Mouse (Mus musculus) gastrocnemius, adult 18-20 months (tissue): ENCODE results near the gene Bves. TPM values are rescaled to one million over a fixed set of nuclear protein-coding genes. Genes with fewer than 3 reads are reported as not detected.
"Not testable (repeated sequence)": the region's sequence is repeated elsewhere in the genome, so short reads cannot be mapped to it uniquely, and the experiment has no call there.

Experiments
- DNase-seq: peaks from one replicate; pipeline ENCODE4 v3.0.0; 2021; ENCODE audit warnings: low spot score
- long read RNA-seq, 2 experiments: library from polyadenylated mRNA; stranded (forward); transcript quantifications; one replicate each; pipeline ENCODE4 v2.0.0; 2021
- total RNA-seq, 2 experiments: library from RNA; stranded (reverse); gene quantifications; 2 replicates each; pipeline ENCODE4 v1.2.3; 2021

Gene Bves
- total RNA-seq, result 10 to 100 TPM; 34.5 to 37.2 TPM
- long read RNA-seq, experiment 1, full-length matches to known transcripts, result 53 of 102 reads
- long read RNA-seq, experiment 1, partial matches to known transcripts, result 28 of 102 reads
- long read RNA-seq, experiment 1, other reads (novel, unspliced or antisense), result 21 of 102 reads
- long read RNA-seq, experiment 2, full-length matches to known transcripts, result 52 of 87 reads
- long read RNA-seq, experiment 2, partial matches to known transcripts, result 20 of 87 reads
- long read RNA-seq, experiment 2, other reads (novel, unspliced or antisense), result 15 of 87 reads

- DNase-seq, result peak; percentile 58
Observed at GRCm38 (mm10) chr10:45335434-45336422, at the start of gene Bves. Gene Bves (plus strand): TSS chr10:45335772.

GRCm38 (mm10) chr10:45288351-45288750 lies 47.2 kb upstream of the Bves start:
- DNase-seq, result no peak

- DNase-seq, result peak; percentile 60
Observed at GRCm38 (mm10) chr10:45289218-45290105, 46.1 kb upstream of the Bves start.

- no peak for DNase-seq
Observed at GRCm38 (mm10) chr10:45290618-45291017, 45.0 kb upstream of the Bves start.

- not testable (repeated sequence) for DNase-seq
Observed at GRCm38 (mm10) chr10:45292159-45292558, 43.4 kb upstream of the Bves start.

GRCm38 (mm10) chr10:45295093-45295492 lies 40.5 kb upstream of the Bves start:
- DNase-seq, result no peak

- DNase-seq, result no peak
Observed at GRCm38 (mm10) chr10:45298503-45298902, 37.1 kb upstream of the Bves start.

GRCm38 (mm10) chr10:45299509-45299908 lies 36.1 kb upstream of the Bves start:
- peak; percentile 50 for DNase-seq

- no peak for DNase-seq
Observed at GRCm38 (mm10) chr10:45303315-45304036, 32.1 kb upstream of the Bves start.

GRCm38 (mm10) chr10:45305173-45305572 lies 30.4 kb upstream of the Bves start:
- DNase-seq, result no peak

- DNase-seq, result no peak
Observed at GRCm38 (mm10) chr10:45311129-45311528, 24.4 kb upstream of the Bves start.

- peak; percentile 80 for DNase-seq
Observed at GRCm38 (mm10) chr10:45311624-45312023, 23.9 kb upstream of the Bves start.

GRCm38 (mm10) chr10:45314865-45315264 lies 20.7 kb upstream of the Bves start:
- DNase-seq, result no peak

- no peak for DNase-seq
Observed at GRCm38 (mm10) chr10:45318922-45319321, 16.6 kb upstream of the Bves start.

GRCm38 (mm10) chr10:45320296-45320695 lies 15.3 kb upstream of the Bves start:
- no peak for DNase-seq

- no peak for DNase-seq
Observed at GRCm38 (mm10) chr10:45324159-45324558, 11.4 kb upstream of the Bves start.

GRCm38 (mm10) chr10:45328196-45329000 lies 7.2 kb upstream of the Bves start:
- DNase-seq, result no peak

- no peak for DNase-seq
Observed at GRCm38 (mm10) chr10:45334925-45335324, 647 bp upstream of the Bves start.

- no peak for DNase-seq
Observed at GRCm38 (mm10) chr10:45339106-45339505, 3.5 kb downstream of the Bves start.

- DNase-seq, result no peak
Observed at GRCm38 (mm10) chr10:45344381-45344780, 8.8 kb downstream of the Bves start.
